Mouse (Mus musculus): Measurements from ENCODE around the gene Dusp1. TPM values are rescaled to one million over a fixed set of nuclear protein-coding genes. Genes with fewer than 3 reads are reported as not detected.

Dusp1 gene
- polyA plus RNA-seq, 1 experiment = 32.2 TPM

- Histone ChIP-seq H3K4me3 (ENCODE audit: insufficient read depth, low read length) (no peak overlapping the region), H3K27ac (ENCODE audit: insufficient read depth, low read depth, low read length) (no peak overlapping the region), H3K4me1 (ENCODE audit: control insufficient read depth, insufficient read depth, low read length) (peaks cover 15% of the 10 kb centered on the region)
- no peak for TF ChIP-seq CTCF (IDR thresholded peaks at IDR 0.05; ENCODE audit: low read depth, low read length)
- no peak for TF ChIP-seq POLR2A (IDR thresholded peaks at IDR 0.05; ENCODE audit: borderline replicate concordance, low read depth, low read length)
Observed at GRCm38 (mm10) chr17:26548566-26548965, 13.4 kb downstream of the Dusp1 start.

- Histone ChIP-seq H3K27ac (ENCODE audit: insufficient read depth, low read depth, low read length) (no peak overlapping the region), H3K4me1 (ENCODE audit: control insufficient read depth, insufficient read depth, low read length) (peaks cover 15% of the 10 kb centered on the region), H3K4me3 (ENCODE audit: insufficient read depth, low read length) (no peak overlapping the region)
- TF ChIP-seq CTCF (IDR thresholded peaks at IDR 0.05; ENCODE audit: low read depth, low read length) = no peak
- TF ChIP-seq POLR2A (IDR thresholded peaks at IDR 0.05; ENCODE audit: borderline replicate concordance, low read depth, low read length) = no peak
Observed at GRCm38 (mm10) chr17:26547771-26548170, 14.2 kb downstream of the Dusp1 start.

GRCm38 (mm10) chr17:26544319-26544963 is 17.5 kb downstream of the Dusp1 start:
- Histone ChIP-seq H3K4me3 (ENCODE audit: insufficient read depth, low read length) (no peak overlapping the region), H3K4me1 (ENCODE audit: control insufficient read depth, insufficient read depth, low read length) (peaks cover 19% of the 10 kb centered on the region), H3K27ac (ENCODE audit: insufficient read depth, low read depth, low read length) (no peak overlapping the region)
- no peak for TF ChIP-seq CTCF (IDR thresholded peaks at IDR 0.05; ENCODE audit: low read depth, low read length)
- TF ChIP-seq POLR2A (IDR thresholded peaks at IDR 0.05; ENCODE audit: borderline replicate concordance, low read depth, low read length) = no peak

- H3K4me3 ChIP-seq (ENCODE audit: insufficient read depth, low read length) = no peak overlapping the region
- TF ChIP-seq POLR2A (IDR thresholded peaks at IDR 0.05; ENCODE audit: borderline replicate concordance, low read depth, low read length) (no peak), CTCF (IDR thresholded peaks at IDR 0.05; ENCODE audit: low read depth, low read length) (no peak)
- peaks cover 39% of the 10 kb centered on the region for H3K4me1 ChIP-seq (ENCODE audit: control insufficient read depth, insufficient read depth, low read length)
- H3K27ac ChIP-seq (ENCODE audit: insufficient read depth, low read depth, low read length) = no peak overlapping the region
Observed at GRCm38 (mm10) chr17:26540083-26540482, 21.8 kb downstream of the Dusp1 start.

GRCm38 (mm10) chr17:26537722-26538471 is 24.0 kb downstream of the Dusp1 start:
- Histone ChIP-seq H3K4me1 (ENCODE audit: control insufficient read depth, insufficient read depth, low read length) (peaks cover 47% of the 10 kb centered on the region), H3K4me3 (ENCODE audit: insufficient read depth, low read length) (no peak overlapping the region), H3K27ac (ENCODE audit: insufficient read depth, low read depth, low read length) (peak overlapping the region; percentile 34)
- TF ChIP-seq CTCF (IDR thresholded peaks at IDR 0.05; ENCODE audit: low read depth, low read length) = no peak
- no peak for TF ChIP-seq POLR2A (IDR thresholded peaks at IDR 0.05; ENCODE audit: borderline replicate concordance, low read depth, low read length)

- peak overlapping the region; percentile 92 for H3K27ac ChIP-seq (ENCODE audit: insufficient read depth, low read depth, low read length)
- no peak overlapping the region for H3K4me3 ChIP-seq (ENCODE audit: insufficient read depth, low read length)
- peaks cover 70% of the 10 kb centered on the region for H3K4me1 ChIP-seq (ENCODE audit: control insufficient read depth, insufficient read depth, low read length)
- TF ChIP-seq CTCF (IDR thresholded peaks at IDR 0.05; ENCODE audit: low read depth, low read length) (no peak), POLR2A (IDR thresholded peaks at IDR 0.05; ENCODE audit: borderline replicate concordance, low read depth, low read length) (no peak)
Observed at GRCm38 (mm10) chr17:26535251-26536136, 26.4 kb downstream of the Dusp1 start.

- Histone ChIP-seq H3K27ac (ENCODE audit: insufficient read depth, low read depth, low read length) (peak overlapping the region; percentile 92), H3K4me3 (ENCODE audit: insufficient read depth, low read length) (no peak overlapping the region), H3K4me1 (ENCODE audit: control insufficient read depth, insufficient read depth, low read length) (peaks cover 73% of the 10 kb centered on the region)
- TF ChIP-seq CTCF (IDR thresholded peaks at IDR 0.05; ENCODE audit: low read depth, low read length) = no peak
- no peak for TF ChIP-seq POLR2A (IDR thresholded peaks at IDR 0.05; ENCODE audit: borderline replicate concordance, low read depth, low read length)
Observed at GRCm38 (mm10) chr17:26534695-26535094, 27.2 kb downstream of the Dusp1 start.

GRCm38 (mm10) chr17:26533871-26534372 is 28.0 kb downstream of the Dusp1 start:
- Histone ChIP-seq H3K27ac (ENCODE audit: insufficient read depth, low read depth, low read length) (peak overlapping the region; percentile 92), H3K4me1 (ENCODE audit: control insufficient read depth, insufficient read depth, low read length) (peaks cover 78% of the 10 kb centered on the region), H3K4me3 (ENCODE audit: insufficient read depth, low read length) (no peak overlapping the region)
- TF ChIP-seq CTCF (IDR thresholded peaks at IDR 0.05; ENCODE audit: low read depth, low read length) = no peak
- TF ChIP-seq POLR2A (IDR thresholded peaks at IDR 0.05; ENCODE audit: borderline replicate concordance, low read depth, low read length) = no peak

GRCm38 (mm10) chr17:26532476-26533045 is 29.4 kb downstream of the Dusp1 start:
- Histone ChIP-seq H3K4me1 (ENCODE audit: control insufficient read depth, insufficient read depth, low read length) (peaks cover 70% of the 10 kb centered on the region), H3K4me3 (ENCODE audit: insufficient read depth, low read length) (no peak overlapping the region), H3K27ac (ENCODE audit: insufficient read depth, low read depth, low read length) (peak overlapping the region; percentile 77)
- TF ChIP-seq CTCF (IDR thresholded peaks at IDR 0.05; ENCODE audit: low read depth, low read length) (no peak), POLR2A (IDR thresholded peaks at IDR 0.05; ENCODE audit: borderline replicate concordance, low read depth, low read length) (no peak)

All from bone marrow macrophage, adult 2 months (primary cell).